Mouse (Mus musculus) spleen, adult 12 weeks (tissue): ENCODE data around the gene Nrgn.

Experiments used
- DNase-seq: peaks from one replicate; pipeline ENCODE4 v3.0.0; 2022; ENCODE audit warnings: low spot score

The Nrgn gene

GRCm38 (mm10) chr9:37554838-37555748 lies 2.4 kb upstream of the Nrgn start, which contains the start of gene Siae:
TSS of gene Siae (plus strand) at chr9:37555698.
- DNase-seq = no peak

- no peak for DNase-seq
Observed at GRCm38 (mm10) chr9:37554279-37554678, 1.6 kb upstream of the Nrgn start.

GRCm38 (mm10) chr9:37551751-37552531 lies 763 bp downstream of the Nrgn start:
- DNase-seq = no peak

DNA sequence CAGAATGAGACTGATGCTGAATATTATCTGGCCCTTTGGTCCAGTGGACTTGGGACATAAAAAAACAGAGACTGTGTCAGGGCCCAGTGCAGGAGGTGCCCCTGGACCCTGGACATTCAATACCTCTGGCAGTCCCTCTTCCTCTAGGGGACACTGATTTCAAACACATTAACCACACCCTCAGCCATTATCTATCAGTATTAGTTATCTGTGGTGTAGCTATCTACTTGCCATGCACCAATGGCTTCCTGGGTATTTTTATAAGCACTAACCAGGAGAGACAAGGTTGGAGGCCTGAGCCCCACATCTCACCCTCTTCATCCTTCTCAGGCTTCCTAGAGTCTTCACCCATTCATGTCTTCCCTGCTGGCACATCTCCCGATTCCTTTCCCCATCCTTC lies 2.3 kb downstream of the Nrgn start:
- no peak for DNase-seq

DNA sequence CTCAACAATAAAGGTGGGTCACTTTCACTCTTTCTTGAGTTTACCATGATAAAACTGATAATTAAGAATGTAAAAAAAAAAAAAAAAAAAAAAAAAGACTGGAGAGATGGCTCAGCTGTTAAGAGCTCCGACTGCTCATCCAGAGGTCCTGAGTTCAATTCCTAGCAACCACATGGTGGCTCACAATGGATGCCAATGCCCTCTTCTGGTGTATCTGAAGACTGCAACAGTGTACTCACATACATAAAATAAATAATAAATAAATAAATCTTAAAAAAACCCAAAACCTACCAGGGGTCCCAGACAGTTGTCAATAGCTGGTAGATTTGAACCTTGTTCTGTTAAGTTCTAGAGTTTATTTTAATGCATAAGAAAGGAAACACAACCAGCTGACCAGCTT lies 5.8 kb downstream of the Nrgn start:
- no peak for DNase-seq

DNA sequence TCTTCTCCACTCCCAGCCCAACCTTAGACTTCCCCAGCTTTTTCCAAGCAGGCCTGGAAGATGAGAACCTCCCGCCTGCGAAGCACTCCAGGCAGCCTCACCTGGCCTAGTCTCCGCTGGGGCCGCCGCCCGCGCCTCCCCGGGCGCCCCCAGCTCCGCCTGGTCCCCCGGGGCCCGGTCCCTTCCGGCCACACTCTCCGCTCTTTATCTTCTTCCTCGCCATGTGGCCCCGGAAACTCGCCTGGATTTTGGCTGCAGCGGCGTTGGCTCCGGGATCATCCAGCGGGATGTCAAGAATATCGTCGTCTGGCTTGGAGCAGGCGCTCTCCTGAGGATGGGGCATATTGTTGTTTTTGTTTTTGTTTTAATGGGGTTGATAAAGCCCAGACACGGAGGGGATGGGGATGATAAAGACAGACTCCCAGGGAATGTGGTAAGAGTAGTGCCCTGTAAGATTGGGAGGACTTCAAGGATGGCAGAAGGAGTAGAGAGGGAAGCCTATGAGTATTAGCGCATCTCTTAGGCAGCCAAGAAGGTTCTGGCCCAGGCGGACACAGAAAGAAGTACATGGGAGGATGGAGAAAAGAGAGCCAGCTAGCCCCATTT lies 6.8 kb downstream of the Nrgn start:
- DNase-seq = no peak

DNA sequence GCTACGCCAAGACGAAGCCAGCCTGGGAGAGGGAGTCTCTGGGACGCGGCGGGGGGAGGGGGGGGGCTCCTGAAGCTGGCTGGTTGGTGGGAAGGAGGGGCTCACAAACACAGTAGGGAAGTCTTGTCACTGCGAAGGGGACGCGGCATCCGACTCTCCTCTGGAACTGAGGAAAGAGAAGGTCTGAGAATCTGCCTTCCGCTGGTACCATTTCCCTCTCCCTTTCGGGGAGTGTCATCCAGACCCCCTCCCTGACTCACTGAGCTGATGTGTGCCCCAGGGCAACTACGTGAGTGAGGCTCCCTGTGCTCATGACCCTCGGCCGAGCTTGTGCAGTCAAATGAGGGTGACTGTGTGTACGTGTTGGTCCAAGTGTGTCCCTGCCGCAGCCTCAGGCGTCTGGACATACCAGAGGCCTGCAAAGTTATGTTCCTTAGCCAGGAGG lies 7.5 kb downstream of the Nrgn start:
- no peak for DNase-seq

GRCm38 (mm10) chr9:37544447-37545165 lies 8.1 kb downstream of the Nrgn start:
- DNase-seq = no peak

GRCm38 (mm10) chr9:37543869-37544440 lies 8.7 kb downstream of the Nrgn start:
- DNase-seq = no peak

GRCm38 (mm10) chr9:37541851-37542642 lies 10.7 kb downstream of the Nrgn start:
- DNase-seq = no peak

DNA sequence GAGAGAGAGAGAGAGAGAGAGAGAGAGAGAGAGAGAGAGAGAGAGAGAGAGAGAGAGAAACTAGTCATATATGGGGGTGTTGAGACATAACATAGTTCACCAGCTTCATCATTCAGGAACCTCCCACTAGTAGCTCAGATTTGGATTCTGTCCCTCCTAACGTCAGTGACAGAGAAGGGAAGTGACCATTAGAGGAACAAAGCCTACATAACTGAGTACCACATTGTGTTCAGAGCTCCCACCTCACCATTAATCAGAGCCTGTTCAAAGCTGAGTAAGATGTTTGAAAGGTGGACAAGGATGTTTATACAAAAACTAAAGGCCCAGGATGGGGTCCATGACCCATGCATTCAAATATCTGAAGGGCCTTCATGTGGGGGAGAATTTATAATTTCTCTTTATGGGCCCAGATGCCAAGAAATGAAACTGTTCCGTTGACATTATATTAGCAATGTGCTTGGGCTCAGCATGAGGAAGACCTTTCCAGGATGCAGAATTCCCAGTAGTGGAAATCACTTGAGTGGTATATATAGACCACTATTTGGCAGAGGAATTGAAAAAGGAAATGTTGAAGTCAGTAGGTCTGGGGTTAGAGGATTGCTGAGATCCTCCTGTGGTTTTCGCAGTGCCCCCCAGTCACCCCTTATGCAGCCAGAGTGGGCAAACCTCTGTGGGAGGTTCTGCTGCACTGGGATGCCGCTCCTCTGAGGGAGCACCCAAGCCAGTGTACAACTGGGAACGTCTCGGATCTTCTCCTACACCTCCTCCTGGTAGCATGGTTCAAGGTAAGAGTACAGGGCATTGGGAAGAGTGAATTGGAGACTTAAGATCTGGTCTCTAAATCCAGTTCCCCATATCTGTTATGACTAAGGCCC lies 11.8 kb downstream of the Nrgn start:
- DNase-seq = no peak

DNA sequence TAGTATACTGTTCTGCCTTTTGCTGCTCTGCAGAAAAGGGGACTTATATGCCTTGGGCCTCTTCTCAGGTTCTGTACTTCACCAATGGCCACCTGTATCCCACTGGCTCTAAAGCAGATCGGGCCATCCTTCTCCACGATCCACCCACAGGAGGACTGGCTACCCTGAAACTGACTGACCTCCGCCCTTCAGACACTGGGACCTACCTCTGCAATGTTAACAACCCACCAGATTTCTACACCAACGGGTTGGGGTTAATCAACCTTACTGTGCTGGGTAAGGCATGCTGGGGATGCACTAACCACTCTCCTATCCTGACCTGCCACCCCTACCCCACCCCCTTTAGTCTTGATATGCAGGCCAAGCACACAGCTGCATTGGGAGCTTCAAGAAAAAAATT lies 12.5 kb downstream of the Nrgn start:
- DNase-seq = no peak

- DNase-seq = no peak
Observed at GRCm38 (mm10) chr9:37539170-37540025, 13.3 kb downstream of the Nrgn start, which contains the start of gene Vsig2. TSS of gene Vsig2 (plus strand) at chr9:37539255.

DNA sequence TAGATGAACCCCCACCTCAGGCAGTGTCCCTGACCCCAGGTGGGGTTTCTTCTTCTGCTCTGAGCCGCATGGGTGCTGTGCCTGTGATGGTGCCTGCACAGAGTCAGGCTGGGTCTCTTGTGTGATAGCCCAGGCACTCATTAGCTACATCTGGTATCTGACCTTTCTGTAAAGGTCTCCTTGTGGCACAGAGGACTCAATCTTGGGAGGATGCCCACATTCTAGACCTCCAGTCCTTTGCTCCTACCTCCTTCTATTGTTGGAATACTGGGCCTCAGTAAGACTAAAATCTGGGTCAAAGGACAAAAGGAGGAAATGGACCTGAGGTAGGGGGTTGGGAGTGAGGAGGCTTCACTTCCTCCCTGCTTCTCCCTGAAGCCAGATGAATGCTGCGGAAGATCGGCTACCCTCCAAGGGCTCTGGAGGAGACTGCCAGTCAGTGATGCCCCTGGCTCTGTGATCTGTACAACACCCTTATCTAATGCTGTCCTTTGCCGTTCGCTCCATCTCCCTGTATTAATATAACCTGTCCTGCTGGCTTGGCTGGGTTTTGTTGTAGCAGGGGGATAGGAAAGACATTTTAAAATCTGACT lies 14.9 kb downstream of the Nrgn start:
- no peak for DNase-seq

- DNase-seq = no peak
Observed at GRCm38 (mm10) chr9:37536851-37537250, 15.9 kb downstream of the Nrgn start.

DNA sequence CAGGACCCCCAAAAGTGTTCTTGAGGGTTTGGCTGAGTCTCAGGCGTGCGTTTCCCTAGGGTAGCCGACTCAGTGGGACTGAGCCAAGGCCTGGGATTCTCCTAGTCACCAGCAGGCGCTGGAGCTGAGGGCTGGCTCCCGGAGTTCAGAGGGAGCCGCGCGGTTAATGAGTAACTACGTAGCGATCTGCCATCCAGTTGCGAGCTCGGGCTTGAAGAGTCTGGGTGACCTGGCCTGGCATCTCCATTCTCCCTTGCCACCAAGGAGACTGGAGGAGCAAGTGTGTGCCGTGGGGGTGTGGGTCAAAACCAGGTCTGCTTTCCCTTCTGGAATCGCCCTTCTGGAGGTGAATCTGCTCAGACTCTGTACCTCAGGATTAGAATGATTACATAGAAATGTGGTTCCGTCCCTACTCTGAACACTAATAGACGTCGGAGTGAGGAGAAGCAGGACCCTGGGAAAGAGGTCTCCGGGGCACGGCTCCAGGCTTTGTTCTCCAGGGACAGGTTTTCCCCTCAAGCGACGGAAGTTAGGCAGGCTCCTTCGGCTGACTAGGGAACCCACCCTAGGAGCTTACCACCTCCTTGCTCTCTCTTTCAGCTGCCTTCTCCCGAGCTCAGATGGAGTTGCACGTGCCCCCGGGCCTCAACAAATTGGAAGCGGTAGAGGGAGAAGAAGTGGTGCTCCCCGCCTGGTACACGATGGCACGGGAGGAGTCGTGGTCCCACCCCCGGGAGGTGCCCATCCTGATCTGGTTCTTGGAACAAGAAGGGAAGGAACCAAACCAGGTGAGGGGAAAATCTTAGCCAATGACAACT lies 21.6 kb downstream of the Nrgn start:
- DNase-seq = no peak
